Mouse (Mus musculus) brain, embryonic 14.5 days (tissue): Measurements from ENCODE around the gene Sspo. TPM values are rescaled to one million over a fixed set of nuclear protein-coding genes. Genes with fewer than 3 reads are reported as not detected.

Source experiments
- DNase-seq: peaks from one replicate; pipeline ENCODE4 v3.0.0-alpha.2; 2011; ENCODE audit warnings: low read depth
- CTCF ChIP-seq: fragments of 200-500 bp; IDR thresholded peaks from 2 replicates; pipeline ENCODE4 v1.5.1; 2012; ENCODE audit warnings: inconsistent platforms, mild to moderate bottlenecking, moderate library complexity, borderline replicate concordance; ENCODE audit not compliant: insufficient read depth, insufficient read length; ENCODE audit errors: extremely low read depth
- POLR2A ChIP-seq: fragments of 200-500 bp; IDR thresholded peaks from 2 replicates; pipeline ENCODE4 v1.6.1; 2012; ENCODE audit warnings: mild to moderate bottlenecking, inconsistent platforms, borderline replicate concordance; ENCODE audit not compliant: poor library complexity, insufficient read depth, insufficient read length, severe bottlenecking; ENCODE audit errors: extremely low read depth
- polyA plus RNA-seq: library from polyadenylated mRNA; depleted of rRNA; stranded (reverse); fragments of >200 nt; gene quantifications from 2 replicates; pipeline ENCODE4 v1.2.3, GENCODE M21; 2012; rRNA removed

Sspo gene
- polyA plus RNA-seq, 1 experiment, result 1.3 TPM

DNA sequence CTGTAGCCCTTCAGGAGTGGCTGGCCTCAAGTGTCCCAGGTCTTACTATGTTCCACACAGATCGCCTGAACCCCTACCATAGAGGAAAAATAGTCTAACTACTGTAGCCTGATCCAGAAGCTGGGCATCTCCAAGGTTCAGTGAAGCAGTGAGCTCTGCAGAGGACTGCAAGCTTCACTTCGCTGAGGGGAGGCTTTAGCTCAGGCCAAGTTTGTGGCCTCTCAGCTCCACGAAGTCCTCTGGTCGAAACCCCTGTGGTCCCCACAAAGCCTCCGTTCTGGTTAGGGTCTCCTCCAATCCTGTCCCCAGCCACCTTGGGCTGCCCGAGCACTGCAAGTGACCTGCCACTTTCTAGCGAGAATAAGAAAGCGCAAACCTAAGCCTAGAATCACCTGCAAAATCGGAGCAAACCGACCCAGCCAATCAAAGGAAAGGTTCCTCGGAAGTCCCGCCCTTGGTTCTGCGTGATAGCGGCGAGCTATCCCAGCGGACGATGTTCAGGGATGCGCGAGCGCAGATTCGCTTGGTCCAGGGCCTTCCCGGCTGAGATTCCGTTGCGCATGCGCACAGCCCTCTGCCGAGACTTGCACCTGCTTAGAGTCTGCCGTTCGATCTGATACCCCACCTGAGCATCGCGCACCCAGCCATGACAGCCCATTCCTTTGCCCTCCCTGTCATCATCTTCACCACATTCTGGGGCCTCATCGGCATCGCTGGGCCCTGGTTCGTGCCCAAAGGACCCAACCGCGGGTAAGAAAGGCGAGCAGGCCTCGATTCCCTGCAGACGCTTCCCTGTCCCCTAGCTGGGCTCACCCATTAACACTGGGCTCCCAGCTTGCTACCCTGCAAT, 89.3 kb downstream of the Sspo start, which contains the start of gene Atp6v0e2:
TSS of gene Atp6v0e2 (plus strand) at position 511 of the 850 bp plus-strand sequence.
- TF ChIP-seq CTCF (no peak), POLR2A (peak; percentile 7; the same call in 1 of the 2 replicates)
- peak; percentile 99 for DNase-seq

DNA sequence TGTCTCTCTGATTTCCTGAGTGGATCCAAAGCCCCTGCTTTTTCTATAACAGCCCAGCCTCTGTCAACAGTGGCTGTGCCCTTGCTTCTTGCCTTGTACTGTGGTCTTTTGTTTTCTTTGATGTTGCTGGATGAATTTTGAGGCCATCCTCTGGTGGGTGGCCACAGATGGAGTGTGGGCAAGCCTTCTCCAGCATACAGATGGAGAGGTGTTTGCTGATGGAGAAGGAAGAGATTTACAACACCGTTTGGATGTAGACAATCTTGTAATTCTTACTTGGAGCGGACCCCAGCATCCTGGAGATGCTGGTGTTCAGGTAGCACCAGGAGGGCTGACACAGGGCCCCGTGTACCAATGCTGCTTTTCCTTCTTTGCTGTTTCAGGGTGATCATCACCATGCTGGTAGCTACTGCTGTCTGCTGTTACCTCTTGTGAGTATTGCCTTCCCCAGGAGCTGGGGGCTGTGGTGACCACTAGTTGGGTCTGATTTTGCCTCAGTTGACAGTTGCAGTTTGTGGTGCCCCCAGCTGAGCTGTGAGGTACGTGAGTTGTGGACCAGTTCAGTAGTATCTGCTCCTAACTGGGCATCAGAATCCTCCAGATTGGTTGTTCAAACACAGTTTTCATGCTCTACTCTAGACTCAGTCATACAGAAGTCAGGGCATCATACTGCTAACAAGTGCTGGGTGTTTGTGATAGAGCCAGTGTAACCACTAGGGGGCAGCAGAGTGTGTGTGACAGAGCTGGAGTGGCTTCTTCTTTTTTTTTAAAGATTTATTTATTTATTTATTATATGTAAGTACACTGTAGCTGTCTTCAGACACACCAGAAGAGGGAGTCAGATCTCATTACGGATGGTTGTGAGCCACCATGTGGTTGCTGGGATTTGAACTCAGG, 91.1 kb downstream of the Sspo start:
- TF ChIP-seq POLR2A, result no peak
- TF ChIP-seq CTCF, result peak; percentile 69; the same call in 1 of the 2 replicates
- DNase-seq, result peak; percentile 88

DNA sequence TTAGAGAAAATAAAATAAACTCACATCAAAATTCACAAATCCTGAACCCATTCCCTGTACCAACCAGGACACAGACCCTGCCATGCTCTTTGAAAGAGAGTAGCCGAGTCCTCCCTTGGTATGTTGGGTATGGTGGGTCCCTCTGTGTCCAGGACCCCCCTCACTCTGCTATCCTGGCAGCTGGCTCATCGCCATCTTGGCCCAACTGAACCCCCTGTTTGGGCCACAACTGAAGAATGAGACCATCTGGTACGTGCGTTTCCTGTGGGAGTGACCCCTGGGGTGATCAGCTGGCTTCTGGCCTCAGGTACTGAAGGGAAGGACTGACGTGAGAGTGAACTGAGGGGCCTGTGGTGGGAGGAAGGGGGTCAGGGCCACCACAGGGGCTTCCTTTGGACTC, 91.8 kb downstream of the Sspo start:
- TF ChIP-seq POLR2A, result no peak
- TF ChIP-seq CTCF, result no peak
- no peak for DNase-seq

DNA sequence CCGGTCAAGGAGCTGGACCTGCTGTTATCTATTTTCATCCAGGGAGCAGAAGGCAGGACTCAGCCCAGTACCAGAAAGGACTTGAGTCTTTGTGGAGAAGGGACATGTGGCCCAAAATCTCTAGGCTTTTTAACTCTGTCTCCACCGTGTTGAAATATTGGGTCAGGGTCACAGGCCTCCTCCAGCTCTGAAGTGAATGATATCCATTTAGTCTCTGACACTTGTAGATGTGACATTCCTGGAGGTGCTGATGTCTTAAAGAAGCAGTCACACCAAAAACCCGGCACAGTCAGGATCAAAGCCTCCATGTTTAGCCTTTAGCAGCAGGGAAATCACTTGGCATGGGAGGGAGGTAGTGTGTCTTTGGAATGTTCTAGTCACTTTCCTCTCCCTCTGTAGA, 92.7 kb downstream of the Sspo start:
- no peak for DNase-seq
- TF ChIP-seq POLR2A (no peak), CTCF (no peak)

DNA sequence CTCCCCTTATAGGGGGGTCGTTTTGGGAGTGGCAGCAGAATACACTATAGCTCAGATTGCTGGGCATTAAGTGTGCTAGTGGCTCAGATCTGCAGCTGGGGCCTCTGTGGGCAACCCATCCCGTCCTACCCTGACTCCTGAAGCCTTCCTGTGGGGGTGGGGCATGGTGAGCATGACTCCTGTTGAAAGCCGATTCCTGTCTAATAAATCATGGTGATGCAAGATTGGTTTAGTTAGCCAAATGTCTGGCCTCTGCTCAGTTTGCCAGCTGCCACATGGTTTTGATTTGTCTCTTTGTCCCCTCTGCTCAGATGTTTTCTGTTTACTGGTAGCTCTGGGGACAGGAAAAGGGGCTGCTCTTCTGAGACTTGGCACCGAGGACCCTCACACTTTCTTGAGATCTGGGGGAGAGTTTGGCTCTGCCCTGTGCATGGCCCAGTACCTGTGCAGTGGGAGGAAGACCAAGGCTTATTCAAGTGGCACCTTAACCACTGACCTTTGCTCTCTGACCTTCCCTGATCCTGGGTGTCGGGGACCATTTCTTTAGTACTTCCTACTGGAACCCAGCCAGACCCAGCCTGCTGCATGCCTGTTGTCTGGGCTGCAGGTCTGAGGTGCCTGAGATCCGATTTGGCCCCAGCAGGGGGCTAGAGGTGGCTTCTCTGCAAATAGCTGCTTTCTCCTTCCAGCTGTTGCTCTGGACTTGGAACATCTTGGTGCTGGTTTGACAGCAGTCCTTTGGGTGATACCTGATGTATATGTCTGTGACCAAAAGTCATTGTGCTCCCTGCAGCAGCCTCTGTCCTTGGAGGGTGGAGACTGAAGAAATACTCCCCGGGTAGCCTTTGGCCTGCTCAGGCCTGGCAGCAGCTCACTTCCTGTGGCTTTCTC, 93.8 kb downstream of the Sspo start:
- no peak for DNase-seq
- TF ChIP-seq CTCF (no peak), POLR2A (no peak)

DNA sequence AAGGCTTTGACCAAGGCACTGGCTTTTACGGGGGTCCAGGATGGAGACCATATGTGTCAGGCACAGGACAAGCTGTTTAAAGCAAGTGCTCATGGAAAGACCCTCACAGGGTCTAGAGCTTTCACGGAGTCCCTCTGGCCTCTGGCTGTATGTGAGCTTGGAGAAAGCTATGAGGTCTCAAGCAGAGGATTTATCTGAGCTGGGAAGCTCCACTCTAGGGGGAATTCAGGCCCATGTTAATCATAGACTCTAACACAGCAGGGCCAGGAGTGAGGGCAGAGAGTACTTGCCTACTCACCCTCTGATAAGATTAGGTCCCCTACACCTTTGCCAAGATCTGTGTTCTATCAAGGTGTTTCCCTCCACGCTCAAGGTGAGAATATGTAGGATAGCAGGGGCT, 94.6 kb downstream of the Sspo start:
- no peak for DNase-seq
- no peak for TF ChIP-seq POLR2A
- TF ChIP-seq CTCF, result no peak

DNA sequence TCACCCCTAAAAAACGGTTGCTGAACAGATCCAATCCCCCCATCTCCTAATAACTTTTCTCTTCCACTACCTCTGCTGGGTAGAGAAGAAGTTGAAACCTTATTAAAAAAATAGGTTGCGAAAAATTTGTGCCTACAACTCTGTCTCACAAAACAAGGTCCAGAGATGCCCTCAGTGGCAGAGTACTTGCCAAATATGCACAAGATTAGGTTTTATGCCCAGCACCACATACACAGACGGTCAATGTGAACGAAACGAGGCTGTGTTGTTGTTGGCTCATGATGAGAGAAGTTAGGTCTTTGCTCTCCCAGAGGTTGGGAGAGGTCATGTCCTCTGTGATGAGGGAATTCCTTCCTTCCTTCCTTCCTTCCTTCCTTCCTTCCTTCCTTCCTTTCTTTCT, 97.2 kb downstream of the Sspo start:
- DNase-seq, result no peak
- TF ChIP-seq POLR2A (no peak), CTCF (no peak)

DNA sequence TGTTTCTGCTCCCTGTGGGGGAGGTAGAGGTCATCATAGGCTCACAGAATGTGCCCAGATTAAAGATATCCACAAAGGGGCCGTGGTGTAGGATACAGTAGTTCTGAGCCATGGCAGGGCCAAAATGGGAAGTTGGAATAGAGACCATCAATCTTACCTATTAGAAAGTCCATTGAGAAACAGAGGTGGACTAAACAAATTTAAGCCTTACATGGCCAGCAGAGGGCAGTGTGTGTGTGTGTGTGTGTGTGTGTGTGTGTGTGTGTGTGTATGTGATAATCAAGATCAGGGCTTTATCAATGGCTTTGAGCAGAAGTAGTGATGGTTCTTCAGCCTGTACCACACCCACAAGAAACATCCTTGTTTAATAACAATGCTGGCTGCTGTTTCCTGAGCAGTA, 98.2 kb downstream of the Sspo start:
- TF ChIP-seq POLR2A (no peak), CTCF (peak; percentile 52; the same call in 1 of the 2 replicates)

DNA sequence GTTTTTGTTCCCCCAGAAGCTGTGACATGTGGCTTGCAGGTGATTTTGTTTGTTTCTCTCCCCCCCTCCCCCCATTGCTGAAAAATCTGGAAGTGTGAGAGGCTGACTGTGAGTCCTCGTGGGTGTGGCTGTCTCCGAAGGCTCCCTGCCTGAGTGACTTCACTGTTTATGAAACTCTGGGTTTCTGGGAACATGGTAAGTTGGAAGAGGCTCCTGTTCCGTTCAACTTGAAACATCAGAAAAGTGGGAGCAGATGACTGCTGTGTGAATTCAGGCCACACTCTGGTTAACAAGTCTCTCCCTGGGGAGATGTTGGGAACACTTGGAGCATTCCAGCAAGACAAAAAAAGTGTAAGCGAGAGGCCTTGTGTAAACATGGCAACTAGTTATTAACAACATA, 98.8 kb downstream of the Sspo start:
- TF ChIP-seq POLR2A (no peak), CTCF (no peak)
- DNase-seq, result no peak

More for the DNA sequence above, 98.2 kb downstream of the Sspo start:
- peak; percentile 53 for DNase-seq

DNA sequence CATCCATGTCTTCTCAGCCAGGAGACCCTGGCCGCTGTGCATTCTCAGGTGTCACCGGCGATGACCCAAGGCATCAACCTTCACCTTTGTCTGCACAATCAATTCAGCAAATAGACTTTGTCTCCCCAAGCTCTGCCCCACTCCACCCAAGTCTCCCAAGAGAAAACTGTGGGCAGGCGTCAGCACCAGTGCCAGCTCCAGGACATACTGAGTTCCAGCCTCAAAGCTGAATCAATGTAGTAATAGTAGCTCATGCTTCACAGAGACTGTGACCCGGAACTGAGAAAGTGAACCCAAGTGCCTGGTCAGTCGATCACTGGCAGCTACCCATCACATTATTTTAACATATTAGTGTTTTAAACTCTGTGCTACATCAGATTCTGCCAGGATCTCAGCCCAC, 100.3 kb downstream of the Sspo start:
- DNase-seq, result no peak
- TF ChIP-seq POLR2A (no peak), CTCF (no peak)

Other genes starting within 250 kb of the Sspo start
- gene Krba1, start 52.6 kb upstream of the Sspo start, polyA plus RNA-seq, result 48.0 and 52.3 TPM in 2 replicates
- 33.5 and 37.0 TPM in 2 replicates for gene Zfp467, start 2.4 kb upstream of the Sspo start, polyA plus RNA-seq
- gene Atp6v0e2, start 89.4 kb downstream of the Sspo start, polyA plus RNA-seq, result 220 and 228 TPM in 2 replicates
- 31.3 and 35.6 TPM in 2 replicates for gene Lrrc61, start 106.6 kb downstream of the Sspo start, polyA plus RNA-seq
- 2.8 and 3.1 TPM in 2 replicates for gene Rarres2, start 124.6 kb downstream of the Sspo start, polyA plus RNA-seq
- gene Gm45021, start 141.4 kb downstream of the Sspo start, polyA plus RNA-seq, result not detected in 2 replicates
- 60.0 and 69.2 TPM in 2 replicates for gene Repin1, start 145.7 kb downstream of the Sspo start, polyA plus RNA-seq
- gene Gm44965, start 145.7 kb downstream of the Sspo start, polyA plus RNA-seq, result not detected in 2 replicates
- 14.6 and 15.0 TPM in 2 replicates for gene Zfp775, start 153.8 kb downstream of the Sspo start, polyA plus RNA-seq
- 11.0 and 14.0 TPM in 2 replicates for gene AI854703, start 178.5 kb downstream of the Sspo start, polyA plus RNA-seq
- gene Gimap8, start 199.0 kb downstream of the Sspo start, polyA plus RNA-seq, result 0.81 and 1.6 TPM in 2 replicates
- gene Gimap9, start 227.9 kb downstream of the Sspo start, polyA plus RNA-seq, result 1.6 and 1.7 TPM in 2 replicates
- gene Gimap4, start 236.3 kb downstream of the Sspo start, polyA plus RNA-seq, result 1.2 and 1.6 TPM in 2 replicates